Comparison of ENCODE assay signal across 13 mouse cellular contexts in the genomic region with DNA sequence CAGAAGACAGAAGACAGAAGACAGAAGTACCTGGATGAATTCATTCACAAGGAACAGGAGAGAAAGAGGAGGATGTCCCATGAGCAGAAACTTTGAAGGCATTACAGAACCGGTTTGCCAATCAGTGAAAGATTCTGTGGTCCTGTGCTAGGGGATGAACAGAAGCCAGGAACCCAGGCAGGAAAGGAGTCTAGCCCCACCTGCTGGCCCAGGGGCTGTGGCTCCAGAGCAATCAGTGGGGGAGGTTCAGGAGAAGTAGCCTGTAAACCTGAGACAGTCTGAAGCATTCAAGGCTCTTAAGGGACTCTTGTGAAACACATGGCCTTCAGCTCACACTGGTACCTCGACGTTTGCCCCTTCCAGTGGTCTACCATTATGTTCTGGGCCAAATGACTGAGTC. TPM values are rescaled to one million over a fixed set of nuclear protein-coding genes. Genes with fewer than 3 reads are reported as not detected.
DNase-seq lines count a peak whose midpoint lies in the region; ATAC-seq and TF ChIP-seq lines count a peak whose summit lies in the region.
"Had no signal": no experiment of that assay in that cellular context is flagged by ENCODE, and none has a peak within 500 bp of the region (broad histone marks: within the 10 kb centered on the region; RNA-seq: fewer than 3 reads in every experiment).

No protein-coding gene starts in this region.

- no peak overlapping the region for H3K27ac ChIP-seq in hindbrain, postnatal 0 days
- no peak overlapping the region for H3K27ac ChIP-seq in hindbrain, embryonic 14.5 days
- H3K27ac ChIP-seq in midbrain, embryonic 16.5 days (ENCODE audit: low read length) = no peak overlapping the region
- H3K27ac ChIP-seq: intestine, embryonic 15.5 days; limb, embryonic 12.5 days; stomach, embryonic 15.5 days had no signal

- peaks cover 4% of the 10 kb centered on the region for H3K27me3 ChIP-seq in hindbrain, postnatal 0 days (ENCODE audit: insufficient read depth, low read length)
- H3K27me3 ChIP-seq in hindbrain, embryonic 14.5 days (ENCODE audit: control insufficient read depth, insufficient read depth, low read length) = peaks cover 36% of the 10 kb centered on the region
- H3K27me3 ChIP-seq in midbrain, embryonic 16.5 days (ENCODE audit: control insufficient read depth, insufficient read depth, low read depth, low read length) = peaks cover 25% of the 10 kb centered on the region

- H3K9me3 ChIP-seq in hindbrain, postnatal 0 days (ENCODE audit: low read length) = no peaks in the 10 kb centered on the region
- H3K9me3 ChIP-seq in hindbrain, embryonic 14.5 days (ENCODE audit: control insufficient read depth, low read length) = no peaks in the 10 kb centered on the region
- no peaks in the 10 kb centered on the region for H3K9me3 ChIP-seq in midbrain, embryonic 16.5 days (replicated peaks; ENCODE audit: control insufficient read depth, low read length, poor library complexity, severe bottlenecking)
- H3K9me3 ChIP-seq: intestine, embryonic 15.5 days; limb, embryonic 12.5 days; stomach, embryonic 15.5 days had no signal

- H3K4me1 ChIP-seq in hindbrain, postnatal 0 days (ENCODE audit: insufficient read depth, low read length) = 0 out of 2 replicates have a peak, but pooled peaks cover 6% of the 10 kb centered on the region
- no peaks in the 10 kb centered on the region for H3K4me1 ChIP-seq in hindbrain, embryonic 14.5 days (replicated peaks; ENCODE audit: control insufficient read depth, insufficient read depth, low read length)
- no peaks in the 10 kb centered on the region; the same call in 1 of the 2 replicates for H3K4me1 ChIP-seq in midbrain, embryonic 16.5 days (ENCODE audit: control insufficient read depth, insufficient read depth, low read length)

- DNase-seq in hindbrain, postnatal 0 days (ENCODE audit: low spot score) = no peak
- no peak for DNase-seq in hindbrain, embryonic 14.5 days (ENCODE audit: low spot score)
- DNase-seq in thymus, postnatal 4 days = peak; percentile 62
- DNase-seq in thymus, adult 18-20 months = no peak
- peak; percentile 48 for DNase-seq in induced T-regulatory cell, adult 2 months (ENCODE audit: low read depth)
- no peak for DNase-seq in cerebellum, adult 9-10 months
- no peak for DNase-seq in testis, postnatal 14 days (ENCODE audit: low spot score)
- DNase-seq: cerebellum, adult 8-10 months had no signal

- ATAC-seq in hindbrain, postnatal 0 days = no peak
- ATAC-seq in hindbrain, embryonic 14.5 days (ENCODE audit: low FRiP score) = no peak
- ATAC-seq in midbrain, embryonic 16.5 days = no peak
- ATAC-seq: intestine, embryonic 15.5 days had no signal

- H3K4me3 ChIP-seq in hindbrain, postnatal 0 days (ENCODE audit: low read length) = no peak overlapping the region
- no peak overlapping the region for H3K4me3 ChIP-seq in hindbrain, embryonic 14.5 days (replicated peaks; ENCODE audit: low read length)
- no peak overlapping the region for H3K4me3 ChIP-seq in midbrain, embryonic 16.5 days (ENCODE audit: low read depth, low read length)
- H3K4me3 ChIP-seq: erythroblast, embryonic 14.5 days; intestine, embryonic 15.5 days; limb, embryonic 12.5 days; stomach, embryonic 15.5 days had no signal

- 39% methylated on average over 3 of the region's 3 CpGs for WGBS in hindbrain, postnatal 0 days
- WGBS in hindbrain, embryonic 14.5 days = 36% methylated on average over 3 of the region's 3 CpGs
- 42% methylated on average over 3 of the region's 3 CpGs for WGBS in midbrain, embryonic 16.5 days

- H3K9ac ChIP-seq in hindbrain, postnatal 0 days (replicated peaks; ENCODE audit: low read length) = no peak overlapping the region
- H3K9ac ChIP-seq in hindbrain, embryonic 14.5 days = no peak overlapping the region
- no peak overlapping the region for H3K9ac ChIP-seq in midbrain, embryonic 16.5 days (ENCODE audit: low read depth, low read length)
- H3K9ac ChIP-seq: intestine, embryonic 15.5 days; limb, embryonic 12.5 days; stomach, embryonic 15.5 days had no signal

- no peak overlapping the region for H3K4me2 ChIP-seq in hindbrain, postnatal 0 days (ENCODE audit: low read depth, low read length)
- H3K4me2 ChIP-seq in hindbrain, embryonic 14.5 days (replicated peaks) = no peak overlapping the region
- no peak overlapping the region for H3K4me2 ChIP-seq in midbrain, embryonic 16.5 days (ENCODE audit: low read length)
- H3K4me2 ChIP-seq: intestine, embryonic 15.5 days; limb, embryonic 12.5 days; stomach, embryonic 15.5 days had no signal

- TF ChIP-seq CTCF in hindbrain, postnatal 0 days (IDR thresholded peaks at IDR 0.05; ENCODE audit: low read depth) = peak; percentile 51

- no peaks in the 10 kb centered on the region for H3K36me3 ChIP-seq in hindbrain, postnatal 0 days (ENCODE audit: insufficient read depth, low read length)
- no peaks in the 10 kb centered on the region for H3K36me3 ChIP-seq in hindbrain, embryonic 14.5 days (replicated peaks; ENCODE audit: control insufficient read depth, insufficient read depth)
- H3K36me3 ChIP-seq in midbrain, embryonic 16.5 days (ENCODE audit: control insufficient read depth, insufficient read depth, low read length) = no peaks in the 10 kb centered on the region
- H3K36me3 ChIP-seq: intestine, embryonic 15.5 days; limb, embryonic 12.5 days; stomach, embryonic 15.5 days had no signal

RNA-seq across cellular contexts. Expression of gene Flt4, which starts 22.1 kb away (rescaled TPM):
- 2.5 and 3.7 TPM in 2 replicates for total RNA-seq in hindbrain, postnatal 0 days (2014; rRNA removed)
- 1.2 TPM in 2 replicates for polyA plus RNA-seq in hindbrain, postnatal 0 days (2015; fragmentation: Nextera tagmentation; extraction: Ambion mirVana)
- 2.2 and 2.8 TPM in 2 replicates for polyA plus RNA-seq in hindbrain, embryonic 14.5 days (2014; fragmentation: Nextera tagmentation; extraction: Ambion mirVana)
- polyA plus RNA-seq in midbrain, embryonic 16.5 days (2015; fragmentation: Nextera tagmentation; extraction: Ambion mirVana) = 1.6 TPM in 2 replicates

RNA-seq across cellular contexts. Expression of gene Scgb3a1, which starts 32.3 kb away (rescaled TPM):
- not detected in 2 replicates for total RNA-seq in hindbrain, postnatal 0 days (2014; rRNA removed)
- polyA plus RNA-seq in hindbrain, postnatal 0 days (2015; fragmentation: Nextera tagmentation; extraction: Ambion mirVana) = 0.33 and 0.55 TPM in 2 replicates
- polyA plus RNA-seq in hindbrain, embryonic 14.5 days (2014; fragmentation: Nextera tagmentation; extraction: Ambion mirVana) = not detected in 2 replicates
- polyA plus RNA-seq in midbrain, embryonic 16.5 days (2015; fragmentation: Nextera tagmentation; extraction: Ambion mirVana) = 0.70 TPM in 1 of 2 replicates, not detected in the other
- polyA plus RNA-seq: erythroblast, embryonic 14.5 days; intestine, embryonic 15.5 days; limb, embryonic 12.5 days; stomach, embryonic 15.5 days had no signal

Comparison
In these comparisons a context has a peak if more than half of its experiments do, and no peak if none do; other contexts are left out.
1. DNase-seq: peak in thymus, postnatal 4 days (single experiment) and induced T-regulatory cell, adult 2 months (single experiment); none in hindbrain, postnatal 0 days (single experiment), hindbrain, embryonic 14.5 days (single experiment), thymus, adult 18-20 months (0 of 2), cerebellum, adult 9-10 months (single experiment) and testis, postnatal 14 days (single experiment).